Mouse (Mus musculus): ENCODE data around the gene Slc35b2. TPM values are rescaled to one million over a fixed set of nuclear protein-coding genes. Genes with fewer than 3 reads are reported as not detected.
A peak's percentile ranks its signal among the peaks of the same experiment; 100 is the strongest.

Gene Slc35b2
- 72.2 and 79.3 TPM in 2 replicates for polyA plus RNA-seq (2014; fragmentation: Nextera tagmentation; extraction: Ambion mirVana)

DNA sequence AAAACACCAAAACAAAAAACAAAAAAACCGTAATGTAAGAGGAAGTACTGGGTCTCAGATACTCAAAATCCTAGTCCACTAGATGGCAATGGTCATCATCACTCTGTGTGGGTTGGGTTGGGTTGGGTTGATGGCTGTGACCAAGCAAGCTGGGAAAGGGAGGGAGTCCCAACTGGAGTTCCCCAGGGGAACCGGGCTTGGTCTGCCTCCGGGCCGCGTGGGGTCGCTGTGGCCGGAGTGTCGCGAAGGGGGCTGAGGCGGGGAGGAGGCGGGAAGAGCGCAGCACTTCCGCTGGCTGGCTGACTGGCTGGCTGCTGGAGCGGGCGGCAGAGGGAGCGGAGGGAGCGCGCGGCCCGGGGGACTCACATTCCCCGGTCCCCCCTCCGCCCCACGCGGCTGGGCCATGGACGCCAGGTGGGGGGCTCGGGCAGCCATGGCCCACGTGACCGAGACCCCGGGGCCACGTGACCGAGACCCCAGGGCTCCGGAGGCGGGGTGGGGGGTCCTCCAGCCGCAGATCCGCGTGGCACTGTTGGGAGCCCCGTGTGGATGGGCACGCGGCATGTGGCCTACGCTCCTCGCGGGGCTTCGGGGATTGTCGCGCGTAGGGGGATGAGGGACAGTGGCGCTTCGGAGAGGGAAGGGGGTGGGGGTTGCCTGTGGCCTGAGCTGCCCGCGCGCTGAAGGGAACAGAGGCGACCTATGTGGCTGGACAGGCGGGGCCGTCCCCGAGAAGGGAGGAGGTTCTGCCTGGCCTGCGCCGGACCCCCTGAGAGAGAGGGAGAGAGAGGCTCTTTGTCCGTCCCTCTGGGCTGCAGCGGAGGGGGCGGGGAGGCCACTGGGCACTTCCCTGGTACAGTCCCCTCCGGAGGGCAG lies at the start of gene Slc35b2:
Gene Slc35b2 (plus strand): TSS at position 220 of the 876 bp plus-strand sequence.
- WGBS: under 1% methylated on average over 61 of the region's 61 CpGs
- H3K36me3 ChIP-seq (ENCODE audit: control insufficient read depth, insufficient read depth, low read length): peaks cover 28% of the 10 kb centered on the region
- peaks cover 8% of the 10 kb centered on the region for H3K4me1 ChIP-seq (ENCODE audit: control insufficient read depth, insufficient read depth, low read length)
- peak within 1 kb of the TSS; percentile 69 for H3K4me3 ChIP-seq (ENCODE audit: low read depth, low read length)
- peak within 1 kb of the TSS; percentile 93 for H3K4me2 ChIP-seq (ENCODE audit: low read depth, low read length)
- peak; percentile 88 for ATAC-seq (ENCODE audit: low read depth)
- H3K27me3 ChIP-seq (ENCODE audit: control insufficient read depth, insufficient read depth, low read length): no peaks in the 10 kb centered on the region
- H3K9me3 ChIP-seq (ENCODE audit: control insufficient read depth, low read length): no peaks in the 10 kb centered on the region
- H3K27ac ChIP-seq (ENCODE audit: low read depth, low read length): peak within 1 kb of the TSS; percentile 80
- H3K9ac ChIP-seq (replicated peaks; ENCODE audit: low read depth, low read length): peak within 1 kb of the TSS; percentile 71

GRCm38 (mm10) chr17:45515204-45515726 lies 48.4 kb upstream of the Slc35b2 start:
- no peaks in the 10 kb centered on the region for H3K9me3 ChIP-seq (ENCODE audit: control insufficient read depth, low read length)
- no peak overlapping the region for H3K9ac ChIP-seq (replicated peaks; ENCODE audit: low read depth, low read length)
- H3K4me3 ChIP-seq (ENCODE audit: low read depth, low read length): no peak overlapping the region
- WGBS: 63% methylated on average over 15 of the region's 15 CpGs
- H3K27ac ChIP-seq (ENCODE audit: low read depth, low read length): no peak overlapping the region
- H3K36me3 ChIP-seq (ENCODE audit: control insufficient read depth, insufficient read depth, low read length): 0 out of 2 replicates have a peak, but pooled peaks cover 4% of the 10 kb centered on the region
- H3K4me1 ChIP-seq (ENCODE audit: control insufficient read depth, insufficient read depth, low read length): no peaks in the 10 kb centered on the region
- H3K4me2 ChIP-seq (ENCODE audit: low read depth, low read length): no peak overlapping the region
- no peak for ATAC-seq (ENCODE audit: low read depth)
- H3K27me3 ChIP-seq (ENCODE audit: control insufficient read depth, insufficient read depth, low read length): no peaks in the 10 kb centered on the region

GRCm38 (mm10) chr17:45515806-45516205 lies 47.9 kb upstream of the Slc35b2 start:
- Histone ChIP-seq H3K4me2 (ENCODE audit: low read depth, low read length) (no peak overlapping the region), H3K27me3 (ENCODE audit: control insufficient read depth, insufficient read depth, low read length) (no peaks in the 10 kb centered on the region), H3K9me3 (ENCODE audit: control insufficient read depth, low read length) (no peaks in the 10 kb centered on the region), H3K36me3 (ENCODE audit: control insufficient read depth, insufficient read depth, low read length) (0 out of 2 replicates have a peak, but pooled peaks cover 4% of the 10 kb centered on the region), H3K4me1 (ENCODE audit: control insufficient read depth, insufficient read depth, low read length) (no peaks in the 10 kb centered on the region), H3K9ac (replicated peaks; ENCODE audit: low read depth, low read length) (no peak overlapping the region), H3K4me3 (ENCODE audit: low read depth, low read length) (no peak overlapping the region), H3K27ac (ENCODE audit: low read depth, low read length) (no peak overlapping the region)
- 87% methylated on average over 10 of the region's 10 CpGs for WGBS
- no peak for ATAC-seq (ENCODE audit: low read depth)

GRCm38 (mm10) chr17:45516488-45516887 lies 47.2 kb upstream of the Slc35b2 start:
- Histone ChIP-seq H3K9me3 (ENCODE audit: control insufficient read depth, low read length) (no peaks in the 10 kb centered on the region), H3K4me2 (ENCODE audit: low read depth, low read length) (no peak overlapping the region), H3K9ac (replicated peaks; ENCODE audit: low read depth, low read length) (0 out of 2 replicates have a peak overlapping the region, but pooled peaks have one; percentile 11), H3K4me3 (ENCODE audit: low read depth, low read length) (no peak overlapping the region), H3K27me3 (ENCODE audit: control insufficient read depth, insufficient read depth, low read length) (no peaks in the 10 kb centered on the region), H3K36me3 (ENCODE audit: control insufficient read depth, insufficient read depth, low read length) (0 out of 2 replicates have a peak, but pooled peaks cover 4% of the 10 kb centered on the region), H3K4me1 (ENCODE audit: control insufficient read depth, insufficient read depth, low read length) (no peaks in the 10 kb centered on the region), H3K27ac (ENCODE audit: low read depth, low read length) (no peak overlapping the region)
- WGBS: 51% methylated on average over 8 of the region's 8 CpGs
- peak; percentile 46 for ATAC-seq (ENCODE audit: low read depth)

- Histone ChIP-seq H3K4me2 (ENCODE audit: low read depth, low read length) (no peak overlapping the region), H3K4me3 (ENCODE audit: low read depth, low read length) (no peak overlapping the region), H3K36me3 (ENCODE audit: control insufficient read depth, insufficient read depth, low read length) (0 out of 2 replicates have a peak, but pooled peaks cover 4% of the 10 kb centered on the region), H3K27me3 (ENCODE audit: control insufficient read depth, insufficient read depth, low read length) (no peaks in the 10 kb centered on the region), H3K9ac (replicated peaks; ENCODE audit: low read depth, low read length) (no peak overlapping the region), H3K27ac (ENCODE audit: low read depth, low read length) (no peak overlapping the region), H3K4me1 (ENCODE audit: control insufficient read depth, insufficient read depth, low read length) (no peaks in the 10 kb centered on the region), H3K9me3 (ENCODE audit: control insufficient read depth, low read length) (no peaks in the 10 kb centered on the region)
- no peak for ATAC-seq (ENCODE audit: low read depth)
- WGBS: 97% methylated on average over 21 of the region's 21 CpGs
Observed at GRCm38 (mm10) chr17:45517135-45517534, 46.5 kb upstream of the Slc35b2 start.

- Histone ChIP-seq H3K36me3 (ENCODE audit: control insufficient read depth, insufficient read depth, low read length) (0 out of 2 replicates have a peak, but pooled peaks cover 4% of the 10 kb centered on the region), H3K4me1 (ENCODE audit: control insufficient read depth, insufficient read depth, low read length) (no peaks in the 10 kb centered on the region), H3K4me3 (ENCODE audit: low read depth, low read length) (no peak overlapping the region), H3K9ac (replicated peaks; ENCODE audit: low read depth, low read length) (no peak overlapping the region), H3K9me3 (ENCODE audit: control insufficient read depth, low read length) (no peaks in the 10 kb centered on the region), H3K27me3 (ENCODE audit: control insufficient read depth, insufficient read depth, low read length) (no peaks in the 10 kb centered on the region), H3K4me2 (ENCODE audit: low read depth, low read length) (no peak overlapping the region), H3K27ac (ENCODE audit: low read depth, low read length) (no peak overlapping the region)
- WGBS: 93% methylated on average over 28 of the region's 28 CpGs
- ATAC-seq (ENCODE audit: low read depth): no peak
Observed at GRCm38 (mm10) chr17:45517549-45518215, 46.0 kb upstream of the Slc35b2 start.

DNA sequence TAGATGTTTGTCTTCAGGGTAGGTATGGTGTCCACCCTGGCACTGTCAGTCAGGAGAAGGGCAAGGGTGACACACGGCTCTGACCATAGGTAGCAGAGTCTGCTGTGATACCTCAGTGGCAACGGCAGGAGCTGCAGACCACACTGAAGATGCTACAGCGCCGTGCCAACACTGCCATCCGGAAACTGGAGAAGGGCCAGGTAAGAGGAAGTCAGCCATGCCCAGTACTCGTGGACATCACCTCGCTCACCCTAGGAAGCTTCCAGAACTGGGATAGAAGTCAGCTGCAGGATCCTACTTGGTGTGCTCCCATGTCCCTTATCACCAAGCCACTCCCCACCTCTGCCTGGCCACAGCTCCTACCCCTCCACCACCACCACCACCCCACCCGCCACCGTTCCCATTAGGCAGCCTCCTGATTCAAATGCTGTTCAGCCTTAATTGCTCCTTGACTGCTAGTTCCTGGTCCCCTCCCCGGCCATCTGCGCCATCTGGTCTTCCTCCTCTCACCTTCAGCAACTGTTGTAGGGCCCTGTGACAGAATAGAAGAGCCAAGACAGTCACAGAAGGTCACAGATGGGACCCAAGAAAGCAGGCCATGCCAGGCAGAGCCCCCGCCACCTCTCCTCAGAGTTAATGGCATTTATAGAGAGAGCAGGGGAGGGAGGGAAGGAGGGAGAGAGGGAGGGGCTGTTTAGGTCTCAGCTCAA lies 44.8 kb upstream of the Slc35b2 start:
- ATAC-seq (ENCODE audit: low read depth): no peak
- no peaks in the 10 kb centered on the region for H3K4me1 ChIP-seq (ENCODE audit: control insufficient read depth, insufficient read depth, low read length)
- H3K27ac ChIP-seq (ENCODE audit: low read depth, low read length): no peak overlapping the region
- H3K4me3 ChIP-seq (ENCODE audit: low read depth, low read length): no peak overlapping the region
- 75% methylated on average over 12 of the region's 12 CpGs for WGBS
- H3K27me3 ChIP-seq (ENCODE audit: control insufficient read depth, insufficient read depth, low read length): no peaks in the 10 kb centered on the region
- 0 out of 2 replicates have a peak, but pooled peaks cover 4% of the 10 kb centered on the region for H3K36me3 ChIP-seq (ENCODE audit: control insufficient read depth, insufficient read depth, low read length)
- 0 out of 2 replicates have a peak overlapping the region, but pooled peaks have one; percentile 2 for H3K9ac ChIP-seq (replicated peaks; ENCODE audit: low read depth, low read length)
- no peaks in the 10 kb centered on the region for H3K9me3 ChIP-seq (ENCODE audit: control insufficient read depth, low read length)
- H3K4me2 ChIP-seq (ENCODE audit: low read depth, low read length): no peak overlapping the region

DNA sequence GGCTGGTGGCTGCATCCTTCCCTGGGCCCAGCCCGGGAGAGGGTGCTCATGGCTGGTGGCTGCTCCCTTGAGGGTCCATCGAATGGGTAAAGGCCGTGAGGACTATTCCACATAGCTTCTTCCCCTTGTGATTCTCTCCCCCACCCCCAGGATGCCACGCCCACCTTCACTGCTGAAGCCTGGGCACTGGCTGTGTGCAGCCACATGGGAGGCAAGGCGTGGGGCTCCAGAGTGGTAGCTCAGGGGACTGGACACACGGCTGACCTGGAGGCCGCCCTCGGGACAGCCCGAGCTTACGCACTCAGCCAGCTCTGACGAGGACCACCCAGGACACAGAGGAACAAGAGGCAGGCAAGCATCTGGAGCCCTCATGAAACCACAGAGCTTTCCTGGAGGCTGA lies 43.5 kb upstream of the Slc35b2 start:
- H3K9me3 ChIP-seq (ENCODE audit: control insufficient read depth, low read length): no peaks in the 10 kb centered on the region
- H3K4me1 ChIP-seq (ENCODE audit: control insufficient read depth, insufficient read depth, low read length): no peaks in the 10 kb centered on the region
- 0 out of 2 replicates have a peak, but pooled peaks cover 4% of the 10 kb centered on the region for H3K36me3 ChIP-seq (ENCODE audit: control insufficient read depth, insufficient read depth, low read length)
- no peak overlapping the region for H3K27ac ChIP-seq (ENCODE audit: low read depth, low read length)
- H3K27me3 ChIP-seq (ENCODE audit: control insufficient read depth, insufficient read depth, low read length): no peaks in the 10 kb centered on the region
- no peak overlapping the region for H3K4me3 ChIP-seq (ENCODE audit: low read depth, low read length)
- ATAC-seq (ENCODE audit: low read depth): no peak
- WGBS: 84% methylated on average over 11 of the region's 11 CpGs
- no peak overlapping the region for H3K4me2 ChIP-seq (ENCODE audit: low read depth, low read length)
- H3K9ac ChIP-seq (replicated peaks; ENCODE audit: low read depth, low read length): no peak overlapping the region
